Mouse (Mus musculus) gastrocnemius, postnatal 14 days (tissue): ENCODE measurements around the gene Olfr794. TPM values are rescaled to one million over a fixed set of nuclear protein-coding genes. Genes with fewer than 3 reads are reported as not detected.

Experiments
- DNase-seq: peaks from one replicate; pipeline ENCODE4 v3.0.0; 2021; ENCODE audit warnings: mixed read lengths
- intact Hi-C: fragments of 180-260 bp; cut with DNase I; formaldehyde crosslinking; loops from one replicate; pipeline ENCODE4 v1.15.1; 2025; ENCODE audit warnings: low total_unique reads
- long read RNA-seq, 2 experiments: library from polyadenylated mRNA; stranded (forward); transcript quantifications; one replicate each; pipeline ENCODE4 v2.0.0; 2021
- microRNA-seq, 2 experiments: library from miRNA; unstranded; fragments of <30 nt; microRNA quantifications; one replicate each; pipeline ENCODE4 v1.2.0; 2021
- total RNA-seq, 2 experiments: library from RNA; stranded (reverse); gene quantifications; 2 replicates each; pipeline ENCODE4 v1.2.3; 2021

Gene Olfr794
- total RNA-seq = not detected
- long read RNA-seq, experiment 1 = 0 reads
- long read RNA-seq, experiment 2 = 0 reads

- intact Hi-C loops = loop anchor here (10.0 kb wide), 1 partner anchor 487 kb away; no protein-coding TSS in a partner anchor
- no peak for DNase-seq
These were observed at the start of gene Olfr794 for GRCm38 (mm10) chr10:129567355-129567754. TSS of gene Olfr794 (plus strand) at chr10:129567655.

- no peak for DNase-seq
- intact Hi-C loops = no loop called here
These were observed 46.0 kb upstream of the Olfr794 start, which contains the start of gene Olfr791 for GRCm38 (mm10) chr10:129521492-129521891. TSS of gene Olfr791 (plus strand) at chr10:129521792.

- intact Hi-C loops = no loop called here
- DNase-seq = no peak
These were observed 28.6 kb upstream of the Olfr794 start, which contains the start of gene Olfr792 for GRCm38 (mm10) chr10:129538862-129539261. TSS of gene Olfr792 (plus strand) at chr10:129539162.

GRCm38 (mm10) chr10:129549354-129549753 lies 18.1 kb upstream of the Olfr794 start:
- intact Hi-C loops = no loop called here

DNA sequence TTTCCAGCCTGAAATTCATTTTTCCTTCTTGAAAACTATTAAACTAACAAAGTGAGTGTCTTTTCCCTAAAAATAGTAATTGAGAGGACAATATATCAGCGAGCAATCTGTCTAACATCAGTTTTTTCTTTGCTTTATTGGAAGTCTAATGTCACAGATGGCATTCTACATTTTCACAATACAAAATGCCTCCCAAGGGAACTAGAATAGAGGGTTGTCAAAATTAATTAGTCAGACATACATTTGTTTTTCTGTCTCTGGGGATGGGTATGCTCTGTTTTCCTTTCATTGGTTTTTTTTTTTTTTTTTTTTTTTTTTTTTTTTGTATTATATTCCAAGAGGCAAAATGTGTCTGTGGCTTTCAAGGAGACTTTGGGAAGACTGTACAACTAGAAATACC lies 9.6 kb downstream of the Olfr794 start:
- intact Hi-C loops = no loop called here
- no peak for DNase-seq

More at GRCm38 (mm10) chr10:129549354-129549753, 18.1 kb upstream of the Olfr794 start:
- no peak for DNase-seq

DNA sequence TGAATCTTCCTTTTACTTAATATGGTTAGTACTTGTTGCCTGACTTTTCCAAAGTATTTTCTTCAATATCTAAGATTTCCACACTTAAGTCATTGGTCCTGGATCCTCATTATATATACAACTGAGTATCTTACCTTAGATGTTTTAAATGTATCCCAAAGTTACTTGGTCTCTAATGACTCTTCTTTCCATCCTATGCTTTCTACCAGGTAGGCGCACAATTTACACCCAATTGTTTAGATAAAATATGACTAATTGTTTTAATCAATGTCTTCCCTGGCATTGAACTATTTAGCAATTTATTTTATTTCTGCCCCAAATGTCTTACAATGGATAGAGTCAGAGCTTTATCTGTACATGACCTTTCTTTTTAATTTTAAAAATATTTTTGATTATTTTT lies 45.0 kb downstream of the Olfr794 start, which contains the start of gene Olfr796:
TSS of gene Olfr796 (minus strand) at position 101 of the 400 bp plus-strand sequence.
- intact Hi-C loops = no loop called here
- no peak for DNase-seq

DNA sequence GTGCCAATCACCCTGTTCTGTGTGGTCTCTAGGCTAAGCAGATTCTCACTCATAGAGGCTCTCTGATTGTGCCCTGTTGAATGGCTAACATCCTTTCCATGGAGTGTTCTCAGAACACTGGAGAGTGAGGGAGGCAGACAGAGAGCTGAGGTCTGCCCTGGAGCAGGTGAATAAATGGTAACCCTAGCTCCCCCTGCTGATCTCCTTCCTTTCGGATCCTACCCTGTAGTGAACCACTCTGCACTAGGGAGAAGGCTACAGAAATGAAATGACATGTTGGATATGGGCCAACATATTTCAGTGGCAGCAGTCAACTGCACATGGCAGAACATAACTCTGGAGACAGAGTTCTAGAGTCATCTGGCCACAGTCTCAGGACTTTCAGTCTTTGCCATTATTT lies 54.3 kb downstream of the Olfr794 start:
- DNase-seq = no peak
- intact Hi-C loops = no loop called here

Small RNA genes within 50 kb of the gene (microRNA-seq; reads per million reads assigned to microRNA genes)
- gene Gm23252 = 0 reads per million in 2 experiments

Other genes with a start within 250 kb of the Olfr794 start
- gene Olfr780, start 249.5 kb upstream of the Olfr794 start, total RNA-seq = not detected
- gene Olfr781, start 238.8 kb upstream of the Olfr794 start, total RNA-seq = not detected
- not detected for gene Olfr782, start 218.8 kb upstream of the Olfr794 start, total RNA-seq
- gene Olfr784, start 183.6 kb upstream of the Olfr794 start, total RNA-seq = under 1 TPM in 1 of 2 experiments, not detected in 1; 0.06 TPM
- gene Olfr785, start 162.2 kb upstream of the Olfr794 start, total RNA-seq = not detected
- gene Olfr786, start 140.3 kb upstream of the Olfr794 start, total RNA-seq = not detected
- not detected for gene Olfr787, start 105.8 kb upstream of the Olfr794 start, total RNA-seq
- gene Olfr788, start 96.7 kb upstream of the Olfr794 start, total RNA-seq = not detected
- gene Olfr789, start 82.9 kb upstream of the Olfr794 start, total RNA-seq = not detected
- gene Olfr790, start 69.2 kb upstream of the Olfr794 start, total RNA-seq = not detected
- not detected for gene Olfr791, start 45.9 kb upstream of the Olfr794 start, total RNA-seq
- not detected for gene Olfr792, start 28.5 kb upstream of the Olfr794 start, total RNA-seq
- not detected for gene Olfr796, start 44.9 kb downstream of the Olfr794 start, total RNA-seq
- gene Olfr798, start 60.3 kb downstream of the Olfr794 start, total RNA-seq = not detected
- gene Olfr799, start 69.8 kb downstream of the Olfr794 start, total RNA-seq = not detected
- not detected for gene Olfr800, start 90.0 kb downstream of the Olfr794 start, total RNA-seq
- not detected for gene Olfr801, start 106.2 kb downstream of the Olfr794 start, total RNA-seq
- gene Olfr802, start 120.5 kb downstream of the Olfr794 start, total RNA-seq = not detected
- gene Olfr803, start 126.6 kb downstream of the Olfr794 start, total RNA-seq = not detected
- gene Olfr804, start 135.6 kb downstream of the Olfr794 start, total RNA-seq = not detected
- not detected for gene Olfr805, start 161.7 kb downstream of the Olfr794 start, total RNA-seq
- not detected for gene Olfr806, start 174.3 kb downstream of the Olfr794 start, total RNA-seq
- gene Olfr807, start 190.1 kb downstream of the Olfr794 start, total RNA-seq = not detected
- gene Olfr808, start 197.8 kb downstream of the Olfr794 start, total RNA-seq = not detected
- not detected for gene Olfr809, start 207.0 kb downstream of the Olfr794 start, total RNA-seq
- not detected for gene Olfr810, start 227.3 kb downstream of the Olfr794 start, total RNA-seq
- gene Olfr811, start 236.7 kb downstream of the Olfr794 start, total RNA-seq = not detected